Mouse (Mus musculus) hindbrain, embryonic 12.5 days (tissue): Measurements from ENCODE around the gene Lsm14a. TPM values are rescaled to one million over a fixed set of nuclear protein-coding genes. Genes with fewer than 3 reads are reported as not detected.

Source experiments
- ATAC-seq: fragments of 200-750 bp; cut with Nextera tagmentation; 2 replicates; pipeline ENCODE4 v1.8.0; 2017; ENCODE audit warnings: moderate TSS enrichment; ENCODE audit not compliant: low FRiP score
- H3K27ac ChIP-seq: fragments of 300-500 bp; sonication (generic); 2 replicates; pipeline ENCODE4 v1.5.1; 2016; ENCODE audit warnings: mild to moderate bottlenecking
- H3K27me3 ChIP-seq: fragments of 300-500 bp; sonication (generic); 2 replicates; pipeline ENCODE4 v1.6.1; 2016; ENCODE audit warnings: mild to moderate bottlenecking
- H3K36me3 ChIP-seq: fragments of 300-500 bp; sonication (generic); 2 replicates; pipeline ENCODE4 v1.6.1; 2016; ENCODE audit warnings: mild to moderate bottlenecking
- H3K4me1 ChIP-seq: fragments of 300-500 bp; sonication (generic); 2 replicates; pipeline ENCODE4 v1.6.1; 2016
- H3K4me2 ChIP-seq: fragments of 300-500 bp; sonication (generic); replicated peaks from 2 replicates; pipeline ENCODE4 v1.6.1; 2016; ENCODE audit warnings: mild to moderate bottlenecking
- H3K4me3 ChIP-seq: fragments of 300-500 bp; sonication (generic); 2 replicates; pipeline ENCODE4 v1.5.1; 2016; ENCODE audit warnings: mild to moderate bottlenecking
- H3K9ac ChIP-seq: fragments of 300-500 bp; sonication (generic); 2 replicates; pipeline ENCODE4 v1.6.1; 2016; ENCODE audit warnings: mild to moderate bottlenecking, moderate library complexity
- H3K9me3 ChIP-seq: fragments of 300-500 bp; sonication (generic); replicated peaks from 2 replicates; pipeline ENCODE4 v1.6.1; 2016; ENCODE audit warnings: mild to moderate bottlenecking
- WGBS: fragments of 180-500 bp; shearing (Covaris S2); methylation state at CpG from one replicate; pipeline ENCODE4 v1.1.7; 2016; 5-methylcytosine and 5-hydroxymethylcytosine counted together
- polyA plus RNA-seq: library from polyadenylated mRNA; unstranded; fragments of >200 nt; fragmentation: Nextera tagmentation; extraction: Ambion mirVana; gene quantifications from 2 replicates; pipeline ENCODE4 v1.2.1, GENCODE M21; 2016

Lsm14a gene
- polyA plus RNA-seq, 1 experiment from 2014 or later: 91.6 TPM

- WGBS: 89% methylated on average over 1 of the region's 1 CpGs
- no peaks in the 10 kb centered on the region for H3K4me1 ChIP-seq
- no peak overlapping the region for H3K9ac ChIP-seq
- H3K27ac ChIP-seq: no peak overlapping the region
- no peak overlapping the region for H3K4me2 ChIP-seq
- no peaks in the 10 kb centered on the region for H3K9me3 ChIP-seq
- no peaks in the 10 kb centered on the region for H3K27me3 ChIP-seq
- H3K36me3 ChIP-seq: peaks cover 5% of the 10 kb centered on the region; the same call in 1 of the 2 replicates
- no peak for ATAC-seq
- no peak overlapping the region for H3K4me3 ChIP-seq
These were observed 90.5 kb downstream of the Lsm14a start for GRCm38 (mm10) chr7:34302651-34303050.

- peaks cover 5% of the 10 kb centered on the region; the same call in 1 of the 2 replicates for H3K36me3 ChIP-seq
- H3K9me3 ChIP-seq: no peaks in the 10 kb centered on the region
- no peak overlapping the region for H3K4me2 ChIP-seq
- ATAC-seq: no peak
- no peak overlapping the region for H3K9ac ChIP-seq
- no peak overlapping the region for H3K27ac ChIP-seq
- 91% methylated on average over 3 of the region's 3 CpGs for WGBS
- H3K4me3 ChIP-seq: no peak overlapping the region
- H3K27me3 ChIP-seq: no peaks in the 10 kb centered on the region
- H3K4me1 ChIP-seq: no peaks in the 10 kb centered on the region
These were observed 91.2 kb downstream of the Lsm14a start for GRCm38 (mm10) chr7:34301952-34302351.

- H3K36me3 ChIP-seq: peaks cover 5% of the 10 kb centered on the region; the same call in 1 of the 2 replicates
- no peaks in the 10 kb centered on the region for H3K4me1 ChIP-seq
- H3K27ac ChIP-seq: no peak overlapping the region
- H3K4me2 ChIP-seq: no peak overlapping the region
- ATAC-seq: no peak
- no peaks in the 10 kb centered on the region for H3K9me3 ChIP-seq
- no peaks in the 10 kb centered on the region for H3K27me3 ChIP-seq
- 94% methylated on average over 2 of the region's 2 CpGs for WGBS
- no peak overlapping the region for H3K4me3 ChIP-seq
- H3K9ac ChIP-seq: no peak overlapping the region
These were observed 94.3 kb downstream of the Lsm14a start for GRCm38 (mm10) chr7:34298818-34299217.

GRCm38 (mm10) chr7:34296124-34296523, 97.0 kb downstream of the Lsm14a start:
- H3K9me3 ChIP-seq: no peaks in the 10 kb centered on the region
- no peaks in the 10 kb centered on the region for H3K27me3 ChIP-seq
- H3K36me3 ChIP-seq: no peaks in the 10 kb centered on the region
- H3K4me1 ChIP-seq: no peaks in the 10 kb centered on the region
- no peak overlapping the region for H3K4me3 ChIP-seq
- WGBS: 93% methylated on average over 3 of the region's 3 CpGs
- no peak overlapping the region for H3K4me2 ChIP-seq
- no peak overlapping the region for H3K27ac ChIP-seq
- no peak overlapping the region for H3K9ac ChIP-seq
- ATAC-seq: no peak

Other genes starting within 250 kb of the Lsm14a start
- 220 and 226 TPM in 2 replicates for gene Uba2, start 223.7 kb downstream of the Lsm14a start, polyA plus RNA-seq
- gene Pdcd2l, start 196.7 kb downstream of the Lsm14a start, polyA plus RNA-seq: 63.4 and 68.1 TPM in 2 replicates
- gene Gpi1, start 163.0 kb downstream of the Lsm14a start, polyA plus RNA-seq: 239 and 241 TPM in 2 replicates
- gene Gm6096, start 142.3 kb downstream of the Lsm14a start, polyA plus RNA-seq: not detected in 2 replicates
- 34.3 and 35.8 TPM in 2 replicates for gene 4931406P16Rik, start 79.8 kb downstream of the Lsm14a start, polyA plus RNA-seq